Mouse (Mus musculus): ENCODE results near the gene Gins2.

GRCm38 (mm10) chr8:120539775-120540625, 49.1 kb downstream of the Gins2 start:
- TF ChIP-seq CTCF (conservative IDR thresholded peaks at IDR 0.05; ENCODE audit: insufficient read depth, insufficient read length, low read depth, low read length) (no peak), POLR2A (IDR thresholded peaks at IDR 0.05; ENCODE audit: low read depth, low read length) (no peak)
